Mouse (Mus musculus) heart, embryonic 13.5 days (tissue): Measurements from ENCODE around the gene Phlpp1. TPM values are rescaled to one million over a fixed set of nuclear protein-coding genes. Genes with fewer than 3 reads are reported as not detected.

Experiments used
- ATAC-seq: fragments of 200-750 bp; cut with Nextera tagmentation; 2 replicates; pipeline ENCODE4 v1.8.0; 2017; ENCODE audit warnings: moderate TSS enrichment; ENCODE audit not compliant: insufficient number of reproducible peaks, low FRiP score, low TSS enrichment; ENCODE audit errors: extremely low read depth
- H3K27ac ChIP-seq: fragments of 300-500 bp; sonication (generic); replicated peaks from 2 replicates; pipeline ENCODE4 v1.5.1; 2015; ENCODE audit warnings: moderate library complexity, mild to moderate bottlenecking, inconsistent platforms
- H3K27me3 ChIP-seq: fragments of 300-500 bp; sonication (generic); replicated peaks from 2 replicates; pipeline ENCODE4 v1.6.1; 2015; ENCODE audit warnings: mild to moderate bottlenecking, inconsistent platforms
- H3K36me3 ChIP-seq: fragments of 300-500 bp; sonication (generic); 2 replicates; pipeline ENCODE4 v1.6.1; 2015; ENCODE audit warnings: mild to moderate bottlenecking, inconsistent platforms
- H3K4me1 ChIP-seq: fragments of 300-500 bp; sonication (generic); 2 replicates; pipeline ENCODE4 v1.6.1; 2015; ENCODE audit warnings: inconsistent platforms
- H3K4me2 ChIP-seq: fragments of 300-500 bp; sonication (generic); 2 replicates; pipeline ENCODE4 v1.6.1; 2015; ENCODE audit warnings: inconsistent platforms, mild to moderate bottlenecking, moderate library complexity
- H3K4me3 ChIP-seq: fragments of 300-500 bp; sonication (generic); 2 replicates; pipeline ENCODE4 v1.5.1; 2015; ENCODE audit warnings: moderate library complexity, mild to moderate bottlenecking, inconsistent platforms
- H3K9ac ChIP-seq: fragments of 300-500 bp; sonication (generic); 2 replicates; pipeline ENCODE4 v1.6.1; 2015; ENCODE audit warnings: inconsistent platforms, mild to moderate bottlenecking, moderate library complexity
- H3K9me3 ChIP-seq: fragments of 300-500 bp; sonication (generic); 2 replicates; pipeline ENCODE4 v1.6.1; 2016; ENCODE audit warnings: inconsistent platforms
- WGBS: fragments of 180-500 bp; shearing (Covaris S2); methylation state at CpG from one replicate; pipeline ENCODE4 v1.1.7; 2015; ENCODE audit warnings: mixed read lengths; 5-methylcytosine and 5-hydroxymethylcytosine counted together
- polyA plus RNA-seq: library from polyadenylated mRNA; unstranded; fragments of >200 nt; fragmentation: Nextera tagmentation; extraction: Ambion mirVana; gene quantifications from 2 replicates; pipeline ENCODE4 v1.2.1, GENCODE M21; 2015

Phlpp1 gene
- polyA plus RNA-seq, 1 experiment from 2014 or later: 3.9 TPM

DNA sequence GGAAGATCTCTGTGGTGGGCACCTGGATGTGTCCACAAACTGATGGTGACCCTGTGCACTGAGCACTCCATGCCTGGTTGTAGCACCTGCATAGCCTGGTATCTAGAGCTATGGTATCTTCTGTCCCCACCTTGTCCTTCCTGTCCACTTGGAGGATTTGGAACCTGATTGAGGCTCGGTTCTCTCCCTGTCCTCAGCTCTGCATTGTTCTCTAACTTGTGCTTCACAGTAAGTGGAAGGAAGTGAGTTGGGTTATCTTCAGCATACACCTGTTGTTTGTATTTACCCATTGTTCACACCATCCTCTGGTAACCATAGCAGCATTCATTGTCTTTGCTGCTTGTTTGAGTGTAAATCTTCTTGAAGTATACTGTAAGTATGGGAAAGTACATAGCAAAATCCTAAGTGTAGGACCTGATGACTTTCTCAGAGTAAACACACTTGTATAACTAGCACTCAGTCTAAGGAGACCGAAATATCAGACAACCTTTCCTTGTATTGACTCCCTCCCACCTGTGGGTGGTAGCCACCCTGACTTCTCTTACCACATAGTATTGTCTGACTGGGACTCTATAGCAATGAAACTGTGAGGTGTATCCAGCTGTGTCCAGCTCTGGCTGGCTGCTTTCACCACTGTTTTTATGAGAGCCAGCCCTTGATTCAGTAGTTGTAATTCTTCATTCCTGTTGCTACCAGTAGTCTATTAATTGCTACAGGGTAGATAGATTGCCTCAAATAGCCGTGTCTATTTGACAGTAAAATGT lies 191.5 kb downstream of the Phlpp1 start:
- H3K4me1 ChIP-seq: peaks cover 8% of the 10 kb centered on the region
- WGBS: 79% methylated on average over 3 of the region's 3 CpGs

DNA sequence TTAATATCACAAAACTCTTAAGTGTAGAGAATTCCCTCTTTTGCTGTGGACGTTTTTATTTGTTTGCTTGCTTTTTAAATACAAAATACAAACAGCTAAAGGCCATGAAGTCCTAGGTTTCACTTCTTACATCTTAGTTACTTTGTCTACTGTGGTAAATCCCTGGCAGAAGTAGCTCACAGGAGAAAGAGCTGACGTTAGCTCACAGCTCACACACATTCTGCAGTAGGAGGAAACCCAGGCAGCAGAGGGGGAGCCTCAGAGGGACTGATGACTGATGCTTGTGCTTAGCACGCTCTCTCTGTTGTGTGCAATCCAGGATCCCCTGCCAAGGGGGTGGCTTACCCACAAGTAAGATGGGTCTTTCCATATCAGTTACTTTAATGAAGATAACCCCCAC lies 197.8 kb downstream of the Phlpp1 start:
- Histone ChIP-seq H3K9me3 (no peaks in the 10 kb centered on the region), H3K27me3 (no peaks in the 10 kb centered on the region), H3K4me3 (no peak overlapping the region), H3K4me1 (no peaks in the 10 kb centered on the region), H3K36me3 (peaks cover 33% of the 10 kb centered on the region), H3K9ac (no peak overlapping the region), H3K27ac (no peak overlapping the region), H3K4me2 (no peak overlapping the region)
- WGBS: 69% methylated on average over 3 of the region's 3 CpGs
- no peak for ATAC-seq

More for the DNA sequence above, 191.5 kb downstream of the Phlpp1 start:
- Histone ChIP-seq H3K4me3 (no peak overlapping the region), H3K4me2 (no peak overlapping the region), H3K9ac (no peak overlapping the region), H3K36me3 (peaks cover 23% of the 10 kb centered on the region), H3K9me3 (no peaks in the 10 kb centered on the region), H3K27me3 (no peaks in the 10 kb centered on the region), H3K27ac (no peak overlapping the region)
- no peak for ATAC-seq

DNA sequence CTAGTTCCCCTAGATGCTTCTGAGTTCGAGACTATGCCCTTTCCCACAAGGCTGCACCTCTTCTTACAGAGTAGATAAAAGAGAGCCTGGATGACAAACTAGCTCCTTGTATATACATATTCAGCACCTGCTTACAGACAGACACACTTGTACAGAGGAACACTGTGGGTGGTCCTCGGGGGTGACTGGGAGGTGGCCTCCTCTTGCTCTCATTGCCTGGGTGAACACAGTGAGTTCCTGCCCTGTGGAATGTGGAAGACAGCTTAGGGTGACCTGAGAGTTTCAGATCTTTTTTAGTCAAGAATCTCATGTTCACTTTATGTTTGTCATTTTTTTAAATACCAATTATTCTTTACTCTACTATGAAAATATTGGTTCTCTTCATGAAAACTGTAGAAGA lies 200.9 kb downstream of the Phlpp1 start:
- Histone ChIP-seq H3K9me3 (no peaks in the 10 kb centered on the region), H3K4me2 (no peak overlapping the region), H3K27ac (no peak overlapping the region), H3K4me1 (no peaks in the 10 kb centered on the region), H3K4me3 (no peak overlapping the region), H3K36me3 (peaks cover 26% of the 10 kb centered on the region), H3K27me3 (no peaks in the 10 kb centered on the region), H3K9ac (no peak overlapping the region)
- ATAC-seq: no peak
- WGBS: 84% methylated on average over 2 of the region's 2 CpGs

DNA sequence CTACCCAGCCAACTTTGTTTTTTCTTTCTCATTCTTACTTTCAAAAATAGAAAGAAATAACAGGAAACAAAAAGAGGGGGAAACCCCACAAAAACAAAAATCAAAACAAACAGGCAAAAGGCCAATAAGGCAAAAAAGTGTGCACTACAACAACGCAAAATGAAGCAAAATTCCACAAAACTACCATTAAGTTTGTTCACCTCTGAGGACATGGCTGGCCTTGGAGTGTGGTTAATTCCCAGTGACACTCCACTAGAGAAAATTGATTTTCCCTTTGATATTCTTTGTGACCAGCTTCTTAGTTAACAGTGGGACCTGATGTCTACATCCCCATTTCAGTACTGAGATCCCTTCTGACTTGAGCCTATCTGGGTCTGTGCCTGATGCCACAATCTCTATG lies 202.1 kb downstream of the Phlpp1 start:
- Histone ChIP-seq H3K27ac (no peak overlapping the region), H3K27me3 (no peaks in the 10 kb centered on the region), H3K4me1 (no peaks in the 10 kb centered on the region), H3K4me3 (no peak overlapping the region), H3K9me3 (no peaks in the 10 kb centered on the region), H3K36me3 (peaks cover 23% of the 10 kb centered on the region), H3K9ac (no peak overlapping the region), H3K4me2 (no peak overlapping the region)
- 89% methylated on average over 1 of the region's 1 CpGs for WGBS
- no peak for ATAC-seq

DNA sequence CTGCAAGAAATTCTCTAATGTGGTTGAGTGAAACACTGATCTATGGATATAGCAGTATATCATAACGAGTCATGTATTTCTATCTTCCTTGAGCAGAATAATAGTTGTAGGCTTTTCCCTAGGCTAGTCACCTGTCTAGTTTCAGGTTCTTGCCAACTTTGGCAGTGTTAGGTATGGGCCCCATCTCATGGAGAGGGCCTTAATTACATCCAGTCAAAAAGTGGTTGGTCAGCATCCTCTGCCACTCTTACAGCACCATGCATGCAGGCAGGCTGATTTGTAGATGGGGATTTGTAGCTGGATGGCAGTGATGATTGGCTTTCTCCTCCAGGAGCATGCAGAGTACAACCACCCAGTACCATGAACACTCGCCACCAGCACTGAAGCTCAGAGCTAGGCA lies 202.7 kb downstream of the Phlpp1 start:
- Histone ChIP-seq H3K36me3 (peaks cover 18% of the 10 kb centered on the region), H3K27ac (no peak overlapping the region), H3K4me1 (no peaks in the 10 kb centered on the region), H3K4me3 (no peak overlapping the region), H3K27me3 (no peaks in the 10 kb centered on the region), H3K4me2 (no peak overlapping the region), H3K9me3 (no peaks in the 10 kb centered on the region), H3K9ac (no peak overlapping the region)
- 93% methylated on average over 2 of the region's 2 CpGs for WGBS
- no peak for ATAC-seq

DNA sequence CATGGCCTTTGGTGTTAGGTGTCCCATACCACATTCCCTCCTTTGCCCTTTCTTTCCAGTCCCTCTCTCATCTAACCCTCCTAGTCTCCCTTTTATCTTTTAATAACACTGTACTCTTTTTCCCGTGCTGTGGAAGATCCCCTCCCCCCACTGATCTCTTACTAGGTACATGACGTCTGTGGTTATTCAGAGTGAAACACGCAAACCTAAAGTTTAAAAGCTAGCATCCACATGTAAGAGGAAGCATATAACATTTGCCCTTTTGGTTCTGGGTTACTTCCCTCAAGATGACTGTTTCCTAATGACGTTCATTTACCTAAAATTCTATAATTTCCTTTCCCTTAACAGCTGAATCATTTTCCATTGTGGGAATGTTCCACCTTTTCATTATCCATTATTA lies 203.4 kb downstream of the Phlpp1 start:
- H3K9me3 ChIP-seq: no peaks in the 10 kb centered on the region
- H3K4me2 ChIP-seq: no peak overlapping the region
- H3K27ac ChIP-seq: no peak overlapping the region
- no peak overlapping the region for H3K4me3 ChIP-seq
- H3K36me3 ChIP-seq: peaks cover 14% of the 10 kb centered on the region
- no peak for ATAC-seq
- no peaks in the 10 kb centered on the region for H3K4me1 ChIP-seq
- H3K9ac ChIP-seq: no peak overlapping the region
- WGBS: 73% methylated on average over 4 of the region's 4 CpGs
- H3K27me3 ChIP-seq: no peaks in the 10 kb centered on the region

DNA sequence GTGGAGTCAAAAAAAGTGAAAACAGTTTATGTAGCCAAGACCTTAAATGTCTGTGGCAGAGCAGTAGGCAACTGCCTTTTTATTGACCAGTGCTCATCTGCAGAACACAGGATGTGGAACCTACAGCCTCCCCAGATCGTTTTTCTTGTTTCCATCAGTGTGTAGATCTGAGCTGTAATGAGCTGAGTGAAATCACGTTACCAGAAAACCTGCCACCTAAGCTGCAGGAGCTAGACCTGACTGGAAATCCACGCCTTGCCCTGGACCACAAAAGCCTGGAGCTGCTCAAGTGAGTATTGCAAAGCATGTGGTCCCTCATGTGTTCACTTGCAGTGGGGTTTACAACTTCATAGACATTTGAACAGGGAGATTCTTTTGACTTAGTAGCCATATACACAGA lies 204.5 kb downstream of the Phlpp1 start:
- H3K4me2 ChIP-seq: no peak overlapping the region
- H3K36me3 ChIP-seq: peaks cover 19% of the 10 kb centered on the region
- no peaks in the 10 kb centered on the region for H3K9me3 ChIP-seq
- no peak overlapping the region for H3K9ac ChIP-seq
- no peak for ATAC-seq
- H3K27ac ChIP-seq: no peak overlapping the region
- no peaks in the 10 kb centered on the region for H3K4me1 ChIP-seq
- H3K4me3 ChIP-seq: no peak overlapping the region
- 74% methylated on average over 3 of the region's 3 CpGs for WGBS
- H3K27me3 ChIP-seq: no peaks in the 10 kb centered on the region

DNA sequence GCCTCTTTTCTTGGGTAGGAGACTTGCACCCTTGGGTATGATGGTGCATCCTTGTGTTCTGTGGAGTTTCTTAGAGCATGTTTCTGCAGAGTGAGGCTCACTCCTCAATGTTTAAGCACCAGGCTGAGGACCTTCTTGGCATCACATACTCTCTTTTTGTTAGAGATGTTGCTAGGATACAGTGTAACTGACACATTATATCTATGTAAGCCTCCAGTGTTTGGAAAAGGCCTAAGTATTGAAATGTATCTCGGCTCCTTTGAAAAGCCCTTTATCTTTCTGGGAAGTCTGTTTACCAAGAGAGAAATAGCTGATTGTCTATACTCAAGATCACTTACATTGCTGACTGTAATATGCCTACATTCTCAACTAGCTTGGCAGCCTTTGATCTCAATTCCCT lies 208.9 kb downstream of the Phlpp1 start:
- H3K27ac ChIP-seq: no peak overlapping the region
- no peaks in the 10 kb centered on the region for H3K27me3 ChIP-seq
- no peaks in the 10 kb centered on the region for H3K9me3 ChIP-seq
- no peak overlapping the region for H3K4me2 ChIP-seq
- WGBS: 50% methylated on average over 1 of the region's 1 CpGs
- no peaks in the 10 kb centered on the region for H3K4me1 ChIP-seq
- H3K4me3 ChIP-seq: no peak overlapping the region
- no peak for ATAC-seq
- no peak overlapping the region for H3K9ac ChIP-seq
- peaks cover 19% of the 10 kb centered on the region for H3K36me3 ChIP-seq

DNA sequence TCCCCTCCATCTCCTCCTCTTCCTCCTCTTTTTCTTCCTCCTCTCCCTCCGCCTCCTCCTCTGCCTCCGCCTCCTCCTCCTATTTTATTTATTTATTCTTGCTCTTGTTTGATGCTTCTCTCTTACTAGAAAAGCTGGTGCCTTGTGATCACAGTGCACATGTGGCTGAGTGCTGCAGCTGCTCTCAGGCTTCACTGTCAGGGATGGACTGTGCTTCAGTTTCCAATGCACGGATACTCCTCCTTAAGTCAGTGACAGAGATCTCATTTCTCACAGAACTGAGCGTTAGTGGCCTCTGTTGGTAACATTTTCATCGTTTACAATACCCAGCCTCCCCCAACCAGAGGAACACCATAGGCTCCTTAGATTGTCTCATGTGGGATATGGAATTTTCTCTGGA lies 215.0 kb downstream of the Phlpp1 start:
- H3K27ac ChIP-seq: no peak overlapping the region
- H3K27me3 ChIP-seq: no peaks in the 10 kb centered on the region
- H3K36me3 ChIP-seq: peaks cover 15% of the 10 kb centered on the region
- WGBS: 70% methylated on average over 5 of the region's 5 CpGs
- ATAC-seq: no peak
- H3K4me3 ChIP-seq: no peak overlapping the region
- H3K4me1 ChIP-seq: peaks cover 13% of the 10 kb centered on the region
- H3K4me2 ChIP-seq: no peak overlapping the region
- no peaks in the 10 kb centered on the region for H3K9me3 ChIP-seq
- no peak overlapping the region for H3K9ac ChIP-seq

DNA sequence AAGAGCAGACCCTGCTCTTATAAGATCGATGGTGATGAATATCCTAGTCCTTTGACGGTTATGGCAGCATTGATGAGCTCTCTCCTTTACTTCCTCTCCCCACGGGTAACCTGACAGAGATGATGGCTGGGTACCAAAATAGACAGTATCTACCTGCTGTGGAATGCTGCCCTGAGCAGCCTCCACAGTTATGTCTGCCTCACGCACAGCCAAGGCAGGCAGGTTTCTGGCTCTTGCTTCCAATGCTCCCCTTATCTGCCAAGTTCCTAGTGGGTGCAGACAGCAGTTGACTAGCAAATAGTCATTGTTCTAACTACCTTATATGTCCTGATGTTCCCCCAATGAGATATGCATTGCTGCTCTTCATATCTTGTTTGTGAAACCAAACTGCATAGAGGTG lies 215.7 kb downstream of the Phlpp1 start:
- Histone ChIP-seq H3K9ac (no peak overlapping the region), H3K27ac (peak overlapping the region; percentile 30), H3K36me3 (peaks cover 22% of the 10 kb centered on the region), H3K9me3 (no peaks in the 10 kb centered on the region), H3K4me2 (no peak overlapping the region), H3K4me3 (no peak overlapping the region), H3K4me1 (peaks cover 13% of the 10 kb centered on the region), H3K27me3 (no peaks in the 10 kb centered on the region)
- ATAC-seq: no peak
- 60% methylated on average over 4 of the region's 4 CpGs for WGBS

DNA sequence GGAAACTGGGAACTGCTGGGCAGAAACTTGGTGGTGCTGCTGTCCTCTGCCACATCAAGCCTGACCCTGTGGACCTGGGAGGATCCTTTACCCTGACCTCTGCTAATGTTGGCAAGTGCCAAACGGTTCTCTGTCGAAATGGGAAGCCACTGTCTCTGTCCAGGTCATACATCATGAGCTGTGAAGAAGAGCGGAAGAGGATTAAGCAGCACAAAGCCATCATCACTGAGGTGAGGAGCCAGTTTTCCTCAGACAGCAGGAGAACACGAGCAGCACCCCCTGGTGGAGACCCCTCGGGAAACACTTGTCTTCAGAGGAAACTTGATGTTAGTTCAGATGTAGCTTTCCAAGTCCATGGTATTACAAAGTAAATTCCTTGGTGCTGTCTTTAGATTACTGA lies 218.1 kb downstream of the Phlpp1 start:
- Histone ChIP-seq H3K9me3 (no peaks in the 10 kb centered on the region), H3K27me3 (no peaks in the 10 kb centered on the region), H3K4me2 (no peak overlapping the region), H3K4me3 (no peak overlapping the region), H3K36me3 (peaks cover 44% of the 10 kb centered on the region), H3K4me1 (peaks cover 13% of the 10 kb centered on the region), H3K27ac (no peak overlapping the region), H3K9ac (no peak overlapping the region)
- no peak for ATAC-seq
- 20% methylated on average over 5 of the region's 5 CpGs for WGBS

DNA sequence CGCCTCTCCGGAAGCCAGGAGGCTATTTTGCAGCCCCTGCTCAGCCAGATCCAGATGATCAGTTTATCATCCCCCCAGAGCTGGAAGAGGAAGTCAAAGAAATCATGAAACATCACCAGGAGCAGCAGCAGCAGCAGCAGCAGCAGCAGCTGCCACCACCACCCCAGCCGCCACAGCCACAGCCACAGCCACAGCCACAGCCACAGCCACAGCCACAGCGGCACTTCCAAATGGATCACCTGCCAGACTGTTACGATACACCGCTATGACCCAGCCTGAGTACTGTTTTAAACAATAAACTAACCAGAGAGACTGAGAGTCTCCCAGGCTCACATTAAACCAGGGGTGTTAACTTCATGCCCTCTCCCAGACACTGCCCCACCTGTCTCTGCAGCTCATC lies 221.5 kb downstream of the Phlpp1 start:
- peaks cover 42% of the 10 kb centered on the region for H3K36me3 ChIP-seq
- H3K4me1 ChIP-seq: no peaks in the 10 kb centered on the region

More for the DNA sequence above, 221.5 kb downstream of the Phlpp1 start:
- Histone ChIP-seq H3K4me2 (no peak overlapping the region), H3K27ac (no peak overlapping the region), H3K27me3 (no peaks in the 10 kb centered on the region), H3K4me3 (no peak overlapping the region), H3K9ac (no peak overlapping the region), H3K9me3 (no peaks in the 10 kb centered on the region)
- 92% methylated on average over 6 of the region's 6 CpGs for WGBS
- ATAC-seq: no peak
